Mouse (Mus musculus) cerebellum, postnatal 10 days (tissue): ENCODE data around the gene Vstm4.

ENCODE experiments used
- DNase-seq, 2 experiments: peaks; one replicate each; pipeline ENCODE4 v3.0.0; 2021; ENCODE audit warnings: mixed read lengths in 2 of 2

Gene Vstm4

DNA sequence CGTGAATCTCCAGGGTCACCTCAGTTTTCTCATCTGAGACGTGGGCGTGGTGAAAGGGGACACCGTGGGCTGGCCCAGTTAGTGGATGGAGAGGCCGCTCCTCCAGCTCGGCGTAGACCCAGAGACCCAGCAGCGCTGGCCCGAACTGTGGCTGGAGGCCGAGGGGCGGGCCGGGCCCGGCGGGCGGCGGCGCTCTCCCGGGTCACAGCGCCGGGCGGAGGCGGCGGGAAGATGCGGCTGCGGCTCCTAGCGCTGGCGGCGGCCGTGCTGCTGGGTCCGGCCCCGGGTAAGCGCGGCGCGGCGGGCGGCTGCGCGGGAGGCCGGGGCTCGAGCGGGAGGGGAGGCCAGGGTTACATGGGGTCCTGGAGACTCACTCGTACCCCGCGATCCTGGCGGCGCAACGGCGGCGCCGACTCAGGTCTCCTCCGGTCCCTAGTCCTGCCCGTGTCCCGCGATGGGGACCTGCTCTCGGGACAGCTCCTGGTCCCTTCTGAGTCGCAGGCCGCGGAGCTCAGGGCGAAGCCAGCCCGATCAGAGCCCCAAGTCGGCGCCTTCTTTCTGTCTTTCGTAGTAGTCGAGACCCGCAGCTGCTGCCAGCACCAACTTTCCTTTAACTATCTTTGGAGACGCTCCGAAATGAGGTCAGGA lies at the start of gene Vstm4:
Gene Vstm4 (plus strand): TSS at position 76 of the 648 bp plus-strand sequence.
- DNase-seq, result peak; percentile 70 to 80

DNA sequence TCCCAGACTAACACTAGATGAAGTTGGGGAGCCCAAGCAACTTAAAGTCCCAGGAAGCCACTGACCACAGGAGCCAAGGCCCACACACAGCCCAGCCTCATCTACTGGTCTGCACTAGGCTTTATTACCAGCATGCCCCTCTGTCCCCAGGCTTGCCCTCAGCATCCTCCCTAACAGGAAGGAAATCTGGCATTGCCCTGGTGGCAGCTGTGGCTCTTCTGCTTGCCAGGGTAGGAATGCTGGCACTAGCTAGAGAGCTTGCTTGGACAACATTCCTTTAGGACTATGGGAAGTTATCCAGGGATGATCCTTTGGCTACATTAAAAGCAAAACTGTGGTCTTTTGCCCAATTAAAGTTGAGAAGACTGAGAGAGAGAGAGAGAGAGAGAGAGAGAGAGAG lies 46.4 kb upstream of the Vstm4 start:
- DNase-seq, result peak; percentile 73 to 80

DNA sequence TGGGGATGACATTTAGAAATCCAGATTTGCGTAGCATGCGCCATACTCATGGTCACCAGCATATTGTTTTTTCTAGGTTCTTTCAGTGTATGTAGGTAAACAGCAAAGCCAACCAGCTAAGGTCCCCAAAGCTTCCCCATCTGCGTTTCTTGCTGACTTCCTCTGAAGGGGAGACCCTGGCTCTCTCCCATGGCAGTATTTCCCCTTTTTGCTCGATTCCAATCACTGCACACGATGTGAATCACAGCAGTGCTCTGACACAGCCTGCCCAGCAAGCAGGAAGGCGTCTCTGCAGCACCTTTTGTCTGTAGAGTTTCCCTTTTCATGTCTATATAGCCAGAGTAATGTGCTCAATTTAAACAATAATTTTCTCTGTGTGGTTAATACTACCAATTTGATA lies 44.1 kb upstream of the Vstm4 start:
- no peak for DNase-seq

DNA sequence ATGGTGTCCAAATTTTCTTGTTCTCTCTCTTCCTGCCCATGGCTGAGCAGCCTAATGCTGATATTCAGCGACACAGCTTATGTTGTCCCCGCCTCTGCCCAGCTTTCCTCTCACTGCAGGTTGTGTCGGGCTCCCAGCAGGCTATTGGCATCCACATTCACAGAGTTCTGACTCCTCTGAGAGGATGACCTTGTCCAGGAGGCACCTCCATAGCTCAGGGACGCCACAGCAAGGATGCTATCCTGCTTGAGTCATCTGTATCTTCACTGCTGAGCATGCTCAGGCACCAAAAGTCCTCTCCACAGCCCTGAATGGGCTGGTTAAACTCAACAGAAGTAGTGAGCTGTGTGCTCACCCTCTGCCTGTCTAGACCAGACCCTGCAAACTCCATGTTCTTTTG lies 41.6 kb upstream of the Vstm4 start:
- DNase-seq, result peak; percentile 21 to 42

DNA sequence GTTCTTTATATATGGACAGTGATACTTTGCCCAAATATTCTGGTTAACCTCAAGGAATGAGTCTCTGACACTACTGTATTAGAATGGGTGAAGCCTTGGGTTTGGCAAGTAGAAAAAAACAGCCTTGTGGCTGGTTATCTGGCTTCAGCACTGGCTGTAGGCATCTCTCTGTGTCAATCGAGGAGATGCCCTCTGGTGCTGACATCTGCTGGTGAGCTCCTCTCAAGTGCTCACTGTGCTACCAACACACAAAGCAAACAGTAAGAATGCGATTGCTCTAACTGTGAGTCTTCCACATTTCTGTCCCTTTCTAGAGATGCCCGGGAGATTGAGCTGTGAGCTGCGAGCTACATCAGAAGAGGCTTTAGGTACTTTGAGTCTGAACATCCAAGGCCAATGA lies 40.0 kb upstream of the Vstm4 start:
- peak in 1 of 2 experiments; percentile 25 for DNase-seq

DNA sequence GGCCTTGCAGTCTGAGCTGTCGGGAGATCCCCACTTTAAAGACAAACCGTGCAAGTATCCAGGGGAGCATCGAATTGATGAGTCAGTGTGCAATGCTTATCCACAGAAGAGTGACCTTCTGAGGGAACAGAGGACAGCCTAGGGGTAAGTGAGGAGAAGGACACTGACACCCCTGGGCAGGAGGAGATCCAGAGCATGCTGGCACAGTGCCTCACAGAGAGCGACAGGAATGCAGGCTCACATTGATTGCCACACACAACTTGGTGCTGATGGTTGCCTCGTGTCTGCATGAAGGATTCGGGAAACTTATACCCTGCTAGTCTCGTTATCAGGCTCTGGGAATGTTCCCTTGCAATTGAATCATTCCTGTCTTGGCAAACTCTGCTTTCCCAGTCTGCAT lies 39.3 kb upstream of the Vstm4 start:
- peak in 1 of 2 experiments; percentile 17 for DNase-seq

DNA sequence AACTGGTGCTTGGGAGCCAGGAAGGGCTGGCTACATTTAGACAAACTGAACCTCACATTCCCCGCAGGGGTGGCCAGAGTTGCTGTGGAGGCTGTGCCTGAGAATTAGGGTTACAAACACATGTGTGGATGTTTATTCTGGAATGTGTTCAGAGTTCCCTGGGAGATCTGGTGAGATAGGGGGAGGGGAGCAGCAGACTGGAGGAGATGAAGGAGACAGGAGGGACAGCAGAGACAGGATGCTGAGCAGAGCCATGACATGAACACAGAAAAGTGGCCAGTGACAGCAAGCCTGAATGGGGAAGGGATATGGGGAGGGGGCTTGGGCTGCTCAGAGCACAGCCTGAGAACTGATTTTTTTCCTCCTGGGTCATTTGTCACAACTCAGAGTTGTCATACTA lies 37.3 kb upstream of the Vstm4 start:
- no peak for DNase-seq

DNA sequence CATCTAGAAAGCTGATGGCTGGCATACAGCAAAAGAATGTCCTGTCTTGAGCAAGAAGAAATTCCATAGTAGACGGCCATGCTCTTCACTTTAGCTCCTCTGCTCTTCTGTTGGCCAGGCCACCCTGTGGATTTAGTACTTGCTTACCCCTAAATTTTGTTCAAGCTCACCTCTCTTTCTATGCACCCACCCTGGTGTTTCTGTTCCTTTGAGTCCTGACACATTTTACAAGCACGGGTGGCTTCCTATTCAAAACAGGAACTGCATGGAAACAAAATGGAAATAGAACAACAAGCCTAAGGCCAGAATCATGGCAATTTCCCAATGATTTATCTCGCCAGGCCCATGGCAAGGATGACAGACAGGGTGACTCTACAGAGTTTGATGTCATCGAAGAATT lies 33.7 kb upstream of the Vstm4 start:
- DNase-seq, result no peak

DNA sequence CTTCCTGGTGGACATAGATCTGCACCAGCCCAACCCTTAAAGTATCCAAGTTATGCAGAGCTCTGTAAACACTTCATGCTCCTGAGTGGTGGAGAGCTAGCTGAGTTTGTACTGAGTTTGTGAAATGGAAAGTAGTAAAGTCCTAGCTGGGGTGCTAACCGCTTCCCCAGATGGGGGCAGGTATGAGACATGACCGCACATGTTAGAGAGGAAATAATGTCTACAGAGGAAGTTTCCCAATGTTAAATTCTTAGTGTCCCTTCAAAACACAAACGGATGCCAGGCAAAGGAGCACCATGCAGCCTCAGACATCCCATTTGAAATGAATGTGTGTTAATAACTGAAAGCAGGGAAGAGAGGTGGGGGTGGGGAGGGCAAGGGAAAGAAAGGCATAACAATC lies 32.7 kb upstream of the Vstm4 start:
- DNase-seq, result no peak

DNA sequence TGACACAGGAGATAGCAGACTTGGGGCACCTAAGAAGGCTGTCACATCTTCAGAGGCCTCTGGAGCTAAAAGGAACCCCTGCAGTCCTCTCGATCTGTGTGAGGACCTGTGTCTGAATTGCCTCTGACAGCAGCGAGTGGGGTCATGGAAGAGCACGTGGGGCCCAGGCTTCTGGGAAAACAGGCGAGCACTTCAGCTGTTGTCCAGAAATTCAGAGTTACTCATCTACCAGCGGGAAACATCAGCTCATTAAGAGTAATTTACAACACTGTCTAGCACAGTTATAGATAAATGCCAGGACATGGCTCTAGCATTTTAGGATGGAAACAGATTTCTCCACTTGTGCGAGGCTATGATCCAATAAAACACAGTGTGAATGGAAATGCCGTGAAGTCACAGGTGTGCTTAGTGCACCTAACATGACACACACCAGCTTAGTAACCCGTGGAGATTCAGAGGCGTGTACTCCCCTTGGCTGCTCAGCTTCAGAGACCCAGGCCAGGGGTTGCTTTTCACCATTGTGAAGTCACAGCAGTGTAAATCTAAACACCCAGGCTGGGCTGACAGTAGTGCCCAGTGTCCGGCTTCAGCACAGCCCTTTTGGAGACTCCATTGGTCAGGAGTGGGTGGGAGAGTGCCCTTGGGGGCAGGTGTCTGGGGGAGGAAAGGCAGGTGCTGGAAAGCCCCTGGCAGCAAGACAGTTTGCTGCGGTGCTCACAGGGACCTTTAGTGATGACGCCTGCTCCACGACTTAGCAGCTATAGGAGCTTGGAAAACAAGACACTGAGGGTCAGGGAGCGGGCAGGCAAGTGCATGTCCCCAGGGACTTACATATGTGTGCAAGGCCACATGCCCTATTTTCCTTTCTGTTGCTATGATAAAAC lies 32.0 kb upstream of the Vstm4 start:
- no peak for DNase-seq

DNA sequence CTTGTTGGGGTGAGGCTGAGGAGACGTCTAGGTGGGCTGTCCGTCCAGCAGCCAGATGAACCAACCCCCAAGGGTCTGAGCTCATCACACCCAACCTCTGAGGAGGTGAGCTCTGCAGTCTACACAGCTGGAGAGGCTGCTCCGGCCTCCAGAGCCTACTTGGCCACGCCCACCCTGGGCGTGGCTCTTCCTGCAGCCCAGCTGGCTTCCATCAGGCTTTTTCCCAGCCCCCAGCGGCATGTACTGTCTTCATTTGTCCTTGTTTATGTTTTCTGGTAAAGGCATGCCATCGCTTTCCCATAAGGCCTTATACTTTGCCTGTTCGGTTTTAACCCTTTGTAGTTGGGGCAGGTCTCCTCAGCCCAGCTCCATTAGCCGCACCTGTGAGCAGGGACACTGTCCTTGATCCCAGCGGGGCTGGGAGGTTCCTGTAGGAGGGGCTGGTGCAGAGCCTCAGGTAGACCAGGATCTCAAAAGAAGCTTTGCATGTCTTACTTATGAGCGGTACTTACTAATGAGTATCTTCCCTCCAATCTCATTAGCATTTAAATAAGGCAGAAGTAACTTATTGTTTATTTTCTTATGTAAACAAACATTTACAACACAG lies 31.0 kb upstream of the Vstm4 start:
- DNase-seq, result no peak

DNA sequence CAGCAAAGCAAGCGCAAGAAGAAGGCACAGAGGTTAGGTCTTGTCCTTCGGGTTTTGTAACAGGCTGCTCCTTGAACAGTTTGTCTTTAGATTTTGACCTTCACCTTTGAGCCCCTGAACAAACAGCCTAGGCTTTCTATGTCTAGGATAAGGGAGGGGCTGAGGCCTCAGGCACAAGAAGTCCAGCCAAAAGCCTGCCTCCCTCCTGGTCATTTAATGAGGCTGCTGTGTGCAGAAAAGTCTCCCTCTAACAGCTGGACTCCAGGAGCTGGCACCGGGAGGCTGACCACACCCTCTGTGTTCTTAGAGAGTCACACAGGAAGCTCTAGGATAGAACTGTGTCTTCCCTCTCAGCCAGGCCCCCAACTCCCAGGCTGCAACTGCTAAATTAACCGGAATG lies 29.4 kb upstream of the Vstm4 start:
- DNase-seq, result no peak

DNA sequence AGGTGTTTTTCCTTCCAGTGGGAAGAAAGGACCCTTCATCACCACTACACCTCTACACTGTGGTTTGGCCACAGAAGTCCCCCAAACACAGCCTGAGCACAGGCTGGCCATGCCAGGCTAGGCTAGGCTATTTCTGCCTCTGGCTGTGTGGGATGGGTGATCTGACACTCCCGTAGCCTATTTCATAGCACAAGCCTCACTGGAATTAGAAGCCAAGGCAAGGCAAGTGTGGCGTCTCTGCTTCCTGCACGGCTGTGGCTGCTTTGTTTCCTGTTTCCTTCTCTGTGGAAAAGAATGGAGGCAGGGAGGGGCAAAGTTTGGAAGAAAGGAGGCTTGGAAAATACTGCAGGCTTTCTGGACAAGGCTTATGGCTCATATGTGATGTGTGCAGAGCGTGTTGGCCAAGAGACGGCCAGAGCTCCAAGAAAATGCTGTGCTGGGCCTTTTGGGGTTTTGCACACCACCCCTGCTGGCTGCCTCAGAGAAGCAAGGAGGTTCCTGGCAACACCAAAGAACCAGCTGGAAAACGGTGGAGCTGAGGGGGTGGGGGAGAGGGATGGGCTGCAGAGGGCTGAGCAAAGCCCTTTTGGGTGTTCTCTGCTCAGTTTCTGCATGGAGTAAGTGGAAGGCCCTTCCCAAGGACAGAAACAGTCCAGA lies 28.4 kb upstream of the Vstm4 start:
- DNase-seq, result peak; percentile 36 to 56

DNA sequence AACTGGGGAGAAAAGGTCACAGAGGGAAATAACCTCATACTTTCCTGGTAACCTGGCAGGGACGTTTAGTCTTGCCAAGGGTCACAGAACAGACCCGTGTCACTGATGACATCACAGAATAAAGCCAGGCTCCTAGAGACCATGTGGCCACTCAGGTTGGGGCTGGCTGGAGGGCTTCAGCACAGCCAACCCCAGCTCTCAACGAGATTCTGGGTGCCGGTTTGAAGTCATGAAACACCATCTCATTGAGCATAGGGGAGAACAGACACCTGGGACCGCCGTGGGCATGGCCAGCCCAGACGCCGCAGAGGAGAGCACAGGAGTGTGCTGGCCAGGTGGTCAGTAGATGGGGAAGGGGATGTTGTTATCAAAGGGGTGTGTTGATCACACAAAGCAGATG lies 22.7 kb upstream of the Vstm4 start, which contains the start of gene Fam170b:
Gene Fam170b (plus strand): TSS at position 116 of the 400 bp plus-strand sequence.
- no peak for DNase-seq

DNA sequence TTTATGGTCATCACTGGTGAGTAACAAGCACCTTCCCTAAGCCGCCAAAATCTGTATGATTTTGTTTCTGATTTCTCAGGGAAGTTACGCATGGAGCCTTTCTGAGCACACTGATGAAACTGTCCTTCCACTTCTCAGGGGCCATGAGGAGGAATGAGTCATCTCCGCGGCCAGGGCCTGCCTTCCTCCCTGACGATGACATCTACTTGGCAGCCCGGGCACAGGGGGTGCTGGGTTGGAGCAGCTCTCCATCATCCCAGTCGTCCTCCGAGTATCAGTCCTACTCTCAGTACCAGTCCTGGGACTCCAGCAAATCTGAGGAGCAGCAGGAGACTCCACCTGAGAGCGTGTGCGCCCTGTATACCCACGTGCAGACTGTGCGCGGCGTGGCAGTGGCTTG lies 21.4 kb upstream of the Vstm4 start:
- no peak for DNase-seq

DNA sequence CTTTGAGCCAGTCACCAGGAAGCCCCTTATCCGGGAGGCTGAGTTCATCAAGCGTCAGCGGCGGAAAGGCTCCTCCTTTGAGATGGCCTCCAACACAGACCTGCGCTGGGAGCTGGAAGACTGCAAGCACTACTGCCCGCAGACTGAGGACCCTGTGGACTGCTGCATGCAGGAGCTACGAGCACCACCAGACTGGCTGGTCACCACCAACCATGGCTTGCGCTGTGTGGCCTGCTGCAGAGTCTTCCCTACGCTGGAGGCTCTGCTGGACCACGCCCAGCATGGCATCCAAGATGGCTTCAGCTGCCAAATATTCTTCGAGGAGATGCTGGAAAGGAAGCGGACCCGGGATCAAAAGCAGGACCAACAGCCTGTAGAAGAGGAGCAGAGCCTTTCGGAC lies 21.0 kb upstream of the Vstm4 start:
- DNase-seq, result peak; percentile 61 to 67

DNA sequence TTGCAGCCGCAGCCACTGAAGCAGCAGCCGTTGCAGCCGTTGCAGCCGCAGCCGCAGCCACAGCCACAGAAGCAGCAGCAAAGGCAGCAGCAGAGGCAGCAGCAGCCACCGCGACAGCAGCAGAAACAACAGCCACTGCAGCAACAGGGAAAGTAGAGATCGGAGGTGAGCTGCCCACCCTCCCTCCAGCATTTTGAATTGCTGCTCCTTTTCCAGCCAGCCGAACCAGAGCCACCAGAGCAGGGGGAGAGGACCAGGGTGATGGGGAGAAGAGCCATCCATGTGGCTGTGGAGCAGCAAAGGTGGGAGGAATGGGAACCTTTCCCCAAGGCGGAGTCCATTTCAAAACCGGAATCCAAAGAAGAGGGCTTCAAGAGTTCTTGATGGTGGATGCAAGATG lies 20.4 kb upstream of the Vstm4 start:
- no peak for DNase-seq

DNA sequence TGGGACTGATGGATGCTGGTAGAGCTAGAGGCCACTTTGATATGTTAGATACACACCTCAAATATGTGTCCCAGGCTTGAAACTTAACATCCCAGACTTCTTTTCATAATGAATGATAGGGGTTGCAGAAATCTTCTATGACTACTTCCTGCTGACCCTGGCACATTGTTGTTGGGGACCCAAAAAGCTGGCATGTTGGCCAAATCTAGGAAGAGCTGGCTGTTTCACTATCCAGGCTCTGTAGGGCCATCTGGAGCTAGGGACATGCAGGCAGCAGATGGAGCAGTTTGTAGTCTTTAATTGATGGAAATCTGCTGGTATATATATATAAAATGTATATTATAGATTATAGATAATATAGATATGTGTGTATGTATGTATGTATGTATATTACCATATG lies 14.5 kb upstream of the Vstm4 start:
- peak; percentile 57 to 59 for DNase-seq

DNA sequence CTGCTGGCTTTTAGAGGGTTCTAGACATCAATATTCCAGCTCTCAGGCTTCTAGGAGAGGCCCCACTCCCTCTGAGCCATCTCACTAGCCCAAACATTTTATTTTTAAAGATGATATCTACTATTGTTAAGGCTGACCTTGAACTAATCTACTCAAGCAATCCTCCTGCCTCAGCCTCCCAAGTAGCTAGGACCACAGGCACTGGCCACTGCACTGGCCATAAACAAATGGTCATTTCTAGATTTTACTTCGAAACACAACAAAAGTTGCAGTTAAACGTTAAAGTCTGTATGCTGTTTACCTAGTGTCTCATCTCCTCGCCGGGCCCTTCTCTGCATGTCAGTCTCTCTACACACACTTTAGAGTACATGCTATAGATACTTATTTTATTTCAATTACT lies 2.5 kb upstream of the Vstm4 start:
- no peak for DNase-seq

DNA sequence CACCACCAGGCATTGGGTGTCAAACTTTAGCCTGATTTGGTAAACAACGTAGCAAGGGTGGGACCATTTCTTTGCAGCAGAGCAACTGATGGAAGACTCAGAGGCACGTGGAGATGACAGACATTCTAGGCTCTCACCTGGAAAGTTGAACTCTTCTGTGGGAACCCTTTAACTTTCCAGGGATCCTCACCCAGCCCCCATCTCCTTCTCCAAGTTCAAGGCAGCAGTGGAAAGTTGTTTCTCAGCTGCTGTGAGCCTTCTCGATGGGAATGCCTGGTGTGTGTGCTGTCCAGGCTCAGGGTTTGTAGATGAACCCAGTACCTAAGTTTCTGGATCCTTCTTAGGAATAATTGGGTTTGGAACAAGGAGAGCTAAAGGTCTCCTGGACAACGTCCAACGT lies 310 bp upstream of the Vstm4 start:
- DNase-seq, result no peak

DNA sequence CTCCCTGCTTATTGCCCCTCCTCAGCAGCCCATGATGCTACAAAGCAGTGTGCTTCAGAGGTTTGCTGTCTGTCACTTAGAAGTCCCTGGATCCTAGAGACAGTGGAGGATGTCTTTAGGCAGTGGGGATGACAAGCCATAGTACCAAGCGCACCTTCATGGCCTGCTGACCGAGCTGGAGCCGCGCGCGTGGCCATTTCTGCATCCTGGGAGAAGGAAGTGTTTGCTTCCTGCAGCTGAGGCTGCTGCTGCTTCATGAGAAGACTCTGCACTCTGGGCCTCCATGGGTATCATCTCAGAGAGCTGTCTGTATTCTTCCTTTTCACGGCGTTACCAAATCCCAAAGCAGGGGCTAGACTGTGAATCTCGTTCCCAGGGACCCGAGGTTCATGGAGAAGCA lies 1.8 kb downstream of the Vstm4 start:
- no peak for DNase-seq

DNA sequence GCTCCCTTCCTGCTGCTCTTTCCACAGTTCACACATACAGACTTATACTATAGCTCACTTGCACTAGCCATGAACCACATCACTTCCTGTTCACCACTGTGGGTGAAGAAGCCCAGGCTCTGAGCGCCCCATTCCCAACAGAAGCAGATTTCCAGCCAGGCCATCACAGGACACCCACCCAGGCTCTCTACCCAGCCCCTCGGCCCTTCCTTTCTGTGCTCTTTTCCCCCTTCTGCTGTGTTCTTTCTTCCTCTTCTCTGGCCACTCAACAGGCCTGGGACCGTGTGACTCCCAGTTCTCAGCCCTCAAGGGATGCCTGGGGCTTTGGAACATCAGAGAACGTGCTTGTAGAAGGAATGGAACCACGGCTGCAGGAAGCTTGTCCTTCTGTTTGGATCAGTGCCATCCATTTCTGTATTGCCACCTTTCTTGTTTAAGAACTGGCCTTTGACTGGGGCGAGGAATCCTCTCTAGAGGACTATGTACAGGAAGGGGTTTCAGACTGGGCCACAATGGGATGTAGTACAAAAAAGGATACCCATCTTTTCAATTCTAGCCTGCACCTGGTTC lies 2.5 kb downstream of the Vstm4 start:
- no peak for DNase-seq
